In the genomic region with DNA sequence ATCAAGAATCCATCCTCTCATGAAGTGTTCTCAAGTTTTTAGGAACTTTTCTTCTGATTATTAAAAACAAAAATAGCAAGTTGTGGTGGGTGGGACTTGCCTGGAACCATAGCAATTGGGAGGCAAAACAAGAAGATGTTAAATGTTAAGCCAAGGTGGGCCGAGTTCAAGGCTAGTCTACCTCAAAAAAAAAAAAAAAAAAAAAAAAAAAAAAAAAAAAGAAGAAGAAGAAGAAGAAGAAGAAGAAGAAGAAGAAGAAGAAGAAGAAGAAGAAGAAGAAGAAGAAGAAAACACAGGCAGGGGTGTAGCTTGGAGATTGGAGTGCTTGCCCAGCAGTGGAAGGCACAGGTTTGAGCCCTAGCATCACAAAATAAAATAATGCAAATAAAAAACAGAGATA, we compare ENCODE assay signal across 19 mouse cellular contexts. TPM values are rescaled to one million over a fixed set of nuclear protein-coding genes. Genes with fewer than 3 reads are reported as not detected.
DNase-seq lines count a peak whose midpoint lies in the region; ATAC-seq lines count a peak whose summit lies in the region.
"Had no signal": no experiment of that assay in that cellular context is flagged by ENCODE, and none has a peak within 500 bp of the region (broad histone marks: within the 10 kb centered on the region; RNA-seq: fewer than 3 reads in every experiment).

No protein-coding gene starts in this region.

- no peaks in the 10 kb centered on the region for H3K9me3 ChIP-seq in hindbrain, embryonic 11.5 days (ENCODE audit: control insufficient read depth, low read length)
- no peaks in the 10 kb centered on the region for H3K9me3 ChIP-seq in hindbrain, embryonic 16.5 days (ENCODE audit: control insufficient read depth, low read length)
- H3K9me3 ChIP-seq in midbrain, embryonic 10.5 days (replicated peaks) = no peaks in the 10 kb centered on the region
- no peaks in the 10 kb centered on the region for H3K9me3 ChIP-seq in midbrain, embryonic 16.5 days (replicated peaks; ENCODE audit: control insufficient read depth, low read length, poor library complexity, severe bottlenecking)
- H3K9me3 ChIP-seq in embryonic facial prominence, embryonic 10.5 days = no peaks in the 10 kb centered on the region
- no peaks in the 10 kb centered on the region for H3K9me3 ChIP-seq in hindbrain, embryonic 13.5 days
- H3K9me3 ChIP-seq: embryonic facial prominence, embryonic 13.5 days; liver, embryonic 12.5 days; lung, embryonic 15.5 days had no signal

- H3K4me3 ChIP-seq in hindbrain, embryonic 11.5 days (ENCODE audit: low read depth, low read length) = no peak overlapping the region
- H3K4me3 ChIP-seq in hindbrain, embryonic 16.5 days (ENCODE audit: low read length) = no peak overlapping the region
- no peak overlapping the region for H3K4me3 ChIP-seq in midbrain, embryonic 10.5 days
- H3K4me3 ChIP-seq in midbrain, embryonic 16.5 days (ENCODE audit: low read depth, low read length) = no peak overlapping the region
- H3K4me3 ChIP-seq in embryonic facial prominence, embryonic 10.5 days = no peak overlapping the region
- no peak overlapping the region for H3K4me3 ChIP-seq in hindbrain, embryonic 13.5 days
- H3K4me3 ChIP-seq: embryonic facial prominence, embryonic 13.5 days; gastrocnemius, adult 2 months; left cerebral cortex, adult 2 months; liver, embryonic 12.5 days; lung, embryonic 15.5 days had no signal

- no peak for DNase-seq in hindbrain, embryonic 11.5 days (ENCODE audit: low spot score)
- no peak for DNase-seq in midbrain, embryonic 10.5 days (ENCODE audit: low spot score)
- DNase-seq in embryonic facial prominence, embryonic 10.5 days (ENCODE audit: low spot score) = no peak
- DNase-seq: adrenal gland, adult 8-10 months; cerebellum, adult 9-11 months; gastrocnemius, adult 2 months; heart, postnatal 14 days; kidney, postnatal 36 days; left cerebral cortex, postnatal 4 days; thymus, postnatal 14 days had no signal

- no peak overlapping the region for H3K4me2 ChIP-seq in hindbrain, embryonic 11.5 days (replicated peaks; ENCODE audit: low read depth, low read length)
- H3K4me2 ChIP-seq in hindbrain, embryonic 16.5 days (ENCODE audit: low read length) = no peak overlapping the region
- H3K4me2 ChIP-seq in midbrain, embryonic 16.5 days (ENCODE audit: low read length) = no peak overlapping the region
- H3K4me2 ChIP-seq in hindbrain, embryonic 13.5 days = no peak overlapping the region
- H3K4me2 ChIP-seq: embryonic facial prominence, embryonic 13.5 days; heart, embryonic 11.5 days; liver, embryonic 12.5 days; lung, embryonic 15.5 days had no signal

- peaks cover 5% of the 10 kb centered on the region for H3K4me1 ChIP-seq in hindbrain, embryonic 11.5 days (replicated peaks; ENCODE audit: control insufficient read depth, insufficient read depth, low read length)
- peaks cover 12% of the 10 kb centered on the region for H3K4me1 ChIP-seq in hindbrain, embryonic 16.5 days (ENCODE audit: control insufficient read depth, insufficient read depth, low read depth, low read length)
- peaks cover 27% of the 10 kb centered on the region for H3K4me1 ChIP-seq in midbrain, embryonic 10.5 days
- H3K4me1 ChIP-seq in midbrain, embryonic 16.5 days (ENCODE audit: control insufficient read depth, insufficient read depth, low read length) = 0 out of 2 replicates have a peak, but pooled peaks cover 2% of the 10 kb centered on the region
- H3K4me1 ChIP-seq in embryonic facial prominence, embryonic 10.5 days = peaks cover 29% of the 10 kb centered on the region
- peaks cover 27% of the 10 kb centered on the region for H3K4me1 ChIP-seq in hindbrain, embryonic 13.5 days (replicated peaks)
- H3K4me1 ChIP-seq: embryonic facial prominence, embryonic 13.5 days had no signal

- no peak for ATAC-seq in hindbrain, embryonic 11.5 days (ENCODE audit: low FRiP score)
- ATAC-seq in hindbrain, embryonic 16.5 days = no peak
- ATAC-seq in midbrain, embryonic 16.5 days = no peak
- ATAC-seq in hindbrain, embryonic 13.5 days (ENCODE audit: low FRiP score) = no peak
- no peak for ATAC-seq in inflammation-experienced regulatory T-cells, adult 6 months
- ATAC-seq: liver, embryonic 12.5 days had no signal

- H3K27me3 ChIP-seq in hindbrain, embryonic 11.5 days (ENCODE audit: control insufficient read depth, insufficient read depth, low read length) = no peaks in the 10 kb centered on the region
- H3K27me3 ChIP-seq in hindbrain, embryonic 16.5 days (replicated peaks; ENCODE audit: control insufficient read depth, insufficient read depth, low read length) = no peaks in the 10 kb centered on the region
- no peaks in the 10 kb centered on the region for H3K27me3 ChIP-seq in midbrain, embryonic 10.5 days (ENCODE audit: low read depth, poor library complexity, severe bottlenecking)
- no peaks in the 10 kb centered on the region for H3K27me3 ChIP-seq in midbrain, embryonic 16.5 days (ENCODE audit: control insufficient read depth, insufficient read depth, low read depth, low read length)
- no peaks in the 10 kb centered on the region for H3K27me3 ChIP-seq in embryonic facial prominence, embryonic 10.5 days (replicated peaks; ENCODE audit: low read depth, poor library complexity, severe bottlenecking)
- no peaks in the 10 kb centered on the region for H3K27me3 ChIP-seq in hindbrain, embryonic 13.5 days
- H3K27me3 ChIP-seq: embryonic facial prominence, embryonic 13.5 days; liver, embryonic 12.5 days; lung, embryonic 15.5 days had no signal

- no peak overlapping the region for H3K9ac ChIP-seq in hindbrain, embryonic 11.5 days (ENCODE audit: low read depth, low read length)
- H3K9ac ChIP-seq in hindbrain, embryonic 16.5 days (ENCODE audit: low read depth, low read length) = no peak overlapping the region
- H3K9ac ChIP-seq in midbrain, embryonic 16.5 days (ENCODE audit: low read depth, low read length) = no peak overlapping the region
- no peak overlapping the region for H3K9ac ChIP-seq in hindbrain, embryonic 13.5 days
- H3K9ac ChIP-seq: liver, embryonic 12.5 days; lung, embryonic 15.5 days had no signal

- no peaks in the 10 kb centered on the region for H3K36me3 ChIP-seq in hindbrain, embryonic 11.5 days (ENCODE audit: control insufficient read depth, insufficient read depth, low read length)
- 0 out of 2 replicates have a peak, but pooled peaks cover 4% of the 10 kb centered on the region for H3K36me3 ChIP-seq in hindbrain, embryonic 16.5 days (ENCODE audit: control insufficient read depth, insufficient read depth, low read length)
- H3K36me3 ChIP-seq in midbrain, embryonic 10.5 days = peaks cover 5% of the 10 kb centered on the region; the same call in 1 of the 2 replicates
- H3K36me3 ChIP-seq in midbrain, embryonic 16.5 days (ENCODE audit: control insufficient read depth, insufficient read depth, low read length) = no peaks in the 10 kb centered on the region
- 0 out of 2 replicates have a peak, but pooled peaks cover 4% of the 10 kb centered on the region for H3K36me3 ChIP-seq in embryonic facial prominence, embryonic 10.5 days (replicated peaks)
- peaks cover 24% of the 10 kb centered on the region for H3K36me3 ChIP-seq in hindbrain, embryonic 13.5 days
- H3K36me3 ChIP-seq: embryonic facial prominence, embryonic 13.5 days; liver, embryonic 12.5 days; lung, embryonic 15.5 days had no signal

- peak overlapping the region; percentile 75 for H3K27ac ChIP-seq in hindbrain, embryonic 11.5 days (ENCODE audit: low read depth, low read length)
- H3K27ac ChIP-seq in hindbrain, embryonic 16.5 days (ENCODE audit: low read depth, low read length) = no peak overlapping the region
- H3K27ac ChIP-seq in midbrain, embryonic 10.5 days (replicated peaks) = peak overlapping the region; percentile 82
- no peak overlapping the region for H3K27ac ChIP-seq in midbrain, embryonic 16.5 days (ENCODE audit: low read length)
- H3K27ac ChIP-seq in embryonic facial prominence, embryonic 10.5 days (replicated peaks) = 0 out of 2 replicates have a peak overlapping the region, but pooled peaks have one; percentile 21
- peak overlapping the region; percentile 67; the same call in 1 of the 2 replicates for H3K27ac ChIP-seq in hindbrain, embryonic 13.5 days
- H3K27ac ChIP-seq: embryonic facial prominence, embryonic 13.5 days; gastrocnemius, adult 2 months; liver, embryonic 12.5 days had no signal

- WGBS in hindbrain, embryonic 11.5 days = 100% methylated on average over 1 of the region's 1 CpGs
- WGBS in hindbrain, embryonic 16.5 days = 90% methylated on average over 1 of the region's 1 CpGs
- whole genome bisulfite sequencing in midbrain, embryonic 10.5 days = 84% methylated on average over 1 of the region's 1 CpGs
- WGBS in midbrain, embryonic 16.5 days = 81% methylated on average over 1 of the region's 1 CpGs
- 81% methylated on average over 1 of the region's 1 CpGs for WGBS in embryonic facial prominence, embryonic 10.5 days
- WGBS in hindbrain, embryonic 13.5 days = 81% methylated on average over 1 of the region's 1 CpGs

RNA-seq across cellular contexts. Expression of a gene that starts 22.3 kb away (rescaled TPM):
- 62.8 and 64.7 TPM in 2 replicates for polyA plus RNA-seq in hindbrain, embryonic 11.5 days (2014; fragmentation: Nextera tagmentation; extraction: Ambion mirVana)
- 357 and 362 TPM in 2 replicates for polyA plus RNA-seq in hindbrain, embryonic 16.5 days (2015; fragmentation: Nextera tagmentation; extraction: Ambion mirVana)
- 31.4 and 45.6 TPM in 2 replicates for polyA plus RNA-seq in midbrain, embryonic 10.5 days (2016; fragmentation: Nextera tagmentation; extraction: Ambion mirVana)
- 340 and 389 TPM in 2 replicates for polyA plus RNA-seq in midbrain, embryonic 16.5 days (2015; fragmentation: Nextera tagmentation; extraction: Ambion mirVana)
- 24.4 and 25.1 TPM in 2 replicates for polyA plus RNA-seq in embryonic facial prominence, embryonic 10.5 days (2016; fragmentation: Nextera tagmentation; extraction: Ambion mirVana)
- polyA plus RNA-seq in hindbrain, embryonic 13.5 days (2015; fragmentation: Nextera tagmentation; extraction: Ambion mirVana) = 180 and 193 TPM in 2 replicates
- polyA plus RNA-seq in inflammation-experienced regulatory T-cells, adult 6 months (2017; shearing (Covaris generic)) = 1 to 10 TPM; 2.3 to 6.1 (median 5.0) TPM

RNA-seq across cellular contexts. Expression of a gene that starts 40.5 kb away (rescaled TPM):
- 0.80 and 0.98 TPM in 2 replicates for polyA plus RNA-seq in hindbrain, embryonic 11.5 days (2014; fragmentation: Nextera tagmentation; extraction: Ambion mirVana)
- 0.75 and 1.1 TPM in 2 replicates for polyA plus RNA-seq in hindbrain, embryonic 16.5 days (2015; fragmentation: Nextera tagmentation; extraction: Ambion mirVana)
- 0.90 and 1.2 TPM in 2 replicates for polyA plus RNA-seq in midbrain, embryonic 10.5 days (2016; fragmentation: Nextera tagmentation; extraction: Ambion mirVana)
- 0.82 and 0.99 TPM in 2 replicates for polyA plus RNA-seq in midbrain, embryonic 16.5 days (2015; fragmentation: Nextera tagmentation; extraction: Ambion mirVana)
- 0.54 and 0.60 TPM in 2 replicates for polyA plus RNA-seq in embryonic facial prominence, embryonic 10.5 days (2016; fragmentation: Nextera tagmentation; extraction: Ambion mirVana)
- polyA plus RNA-seq in hindbrain, embryonic 13.5 days (2015; fragmentation: Nextera tagmentation; extraction: Ambion mirVana) = 1.0 and 1.5 TPM in 2 replicates
- polyA plus RNA-seq in inflammation-experienced regulatory T-cells, adult 6 months (2017; shearing (Covaris generic)) = 1 to 10 TPM in 1 of 3 experiments, under 1 TPM in 1, not detected in 1; 0.53 to 1.3 TPM

RNA-seq across cellular contexts. Expression of a gene that starts 49.2 kb away (rescaled TPM):
- 4.2 and 4.3 TPM in 2 replicates for polyA plus RNA-seq in hindbrain, embryonic 11.5 days (2014; fragmentation: Nextera tagmentation; extraction: Ambion mirVana)
- polyA plus RNA-seq in hindbrain, embryonic 16.5 days (2015; fragmentation: Nextera tagmentation; extraction: Ambion mirVana) = 6.5 and 6.8 TPM in 2 replicates
- 5.2 TPM in 2 replicates for polyA plus RNA-seq in midbrain, embryonic 10.5 days (2016; fragmentation: Nextera tagmentation; extraction: Ambion mirVana)
- 4.9 and 5.0 TPM in 2 replicates for polyA plus RNA-seq in midbrain, embryonic 16.5 days (2015; fragmentation: Nextera tagmentation; extraction: Ambion mirVana)
- 5.3 and 6.4 TPM in 2 replicates for polyA plus RNA-seq in embryonic facial prominence, embryonic 10.5 days (2016; fragmentation: Nextera tagmentation; extraction: Ambion mirVana)
- polyA plus RNA-seq in hindbrain, embryonic 13.5 days (2015; fragmentation: Nextera tagmentation; extraction: Ambion mirVana) = 4.5 and 5.1 TPM in 2 replicates
- 1 to 10 TPM; 6.5 to 9.3 (median 8.1) TPM for polyA plus RNA-seq in inflammation-experienced regulatory T-cells, adult 6 months (2017; shearing (Covaris generic))

RNA-seq across cellular contexts. Expression of a gene that starts 49.3 kb away (rescaled TPM):
- 0.22 and 0.34 TPM in 2 replicates for polyA plus RNA-seq in hindbrain, embryonic 11.5 days (2014; fragmentation: Nextera tagmentation; extraction: Ambion mirVana)
- 0.53 and 0.60 TPM in 2 replicates for polyA plus RNA-seq in hindbrain, embryonic 16.5 days (2015; fragmentation: Nextera tagmentation; extraction: Ambion mirVana)
- 0.31 TPM in 2 replicates for polyA plus RNA-seq in midbrain, embryonic 10.5 days (2016; fragmentation: Nextera tagmentation; extraction: Ambion mirVana)
- 0.68 and 0.80 TPM in 2 replicates for polyA plus RNA-seq in midbrain, embryonic 16.5 days (2015; fragmentation: Nextera tagmentation; extraction: Ambion mirVana)
- 0.31 and 0.34 TPM in 2 replicates for polyA plus RNA-seq in embryonic facial prominence, embryonic 10.5 days (2016; fragmentation: Nextera tagmentation; extraction: Ambion mirVana)
- 0.56 and 1.8 TPM in 2 replicates for polyA plus RNA-seq in hindbrain, embryonic 13.5 days (2015; fragmentation: Nextera tagmentation; extraction: Ambion mirVana)
- polyA plus RNA-seq in inflammation-experienced regulatory T-cells, adult 6 months (2017; shearing (Covaris generic)) = 1 to 10 TPM in 1 of 3 experiments, under 1 TPM in 2; 0.55 to 1.8 (median 0.95) TPM

RNA-seq across cellular contexts. Expression of a gene that starts 51.1 kb away (rescaled TPM):
- 11.6 and 13.1 TPM in 2 replicates for polyA plus RNA-seq in hindbrain, embryonic 11.5 days (2014; fragmentation: Nextera tagmentation; extraction: Ambion mirVana)
- polyA plus RNA-seq in hindbrain, embryonic 16.5 days (2015; fragmentation: Nextera tagmentation; extraction: Ambion mirVana) = 31.7 and 37.0 TPM in 2 replicates
- 23.5 and 25.5 TPM in 2 replicates for polyA plus RNA-seq in midbrain, embryonic 10.5 days (2016; fragmentation: Nextera tagmentation; extraction: Ambion mirVana)
- polyA plus RNA-seq in midbrain, embryonic 16.5 days (2015; fragmentation: Nextera tagmentation; extraction: Ambion mirVana) = 25.3 and 27.4 TPM in 2 replicates
- polyA plus RNA-seq in embryonic facial prominence, embryonic 10.5 days (2016; fragmentation: Nextera tagmentation; extraction: Ambion mirVana) = 43.9 and 46.4 TPM in 2 replicates
- 31.6 and 32.4 TPM in 2 replicates for polyA plus RNA-seq in hindbrain, embryonic 13.5 days (2015; fragmentation: Nextera tagmentation; extraction: Ambion mirVana)
- 1 to 10 TPM in 1 of 3 experiments, under 1 TPM in 2; 0.15 to 3.2 (median 0.90) TPM for polyA plus RNA-seq in inflammation-experienced regulatory T-cells, adult 6 months (2017; shearing (Covaris generic))

Comparison
In these comparisons a context has a peak if more than half of its experiments do, and no peak if none do; other contexts are left out.
1. H3K27ac ChIP-seq: peak in hindbrain, embryonic 11.5 days (single experiment), midbrain, embryonic 10.5 days (single experiment), embryonic facial prominence, embryonic 10.5 days (single experiment) and hindbrain, embryonic 13.5 days (single experiment); none in hindbrain, embryonic 16.5 days (single experiment) and midbrain, embryonic 16.5 days (single experiment).